Mouse (Mus musculus) ES-E14 (cell line): ENCODE results near the gene Slc10a7. TPM values are rescaled to one million over a fixed set of nuclear protein-coding genes. Genes with fewer than 3 reads are reported as not detected.

Experiments used
- DNase-seq: peaks from one replicate; pipeline ENCODE4 v3.0.0-alpha.2; 2013; ENCODE audit warnings: low read depth, low spot score
- H3K27ac ChIP-seq: 2 replicates; pipeline ENCODE4 v1.5.1; 2012; ENCODE audit warnings: low read depth, mild to moderate bottlenecking, low read length, moderate library complexity, mixed read lengths; ENCODE audit not compliant: poor library complexity, insufficient read depth, severe bottlenecking
- H3K36me3 ChIP-seq: 2 replicates; pipeline ENCODE4 v1.6.1; 2012; ENCODE audit warnings: mild to moderate bottlenecking, low read length, moderate library complexity, mixed read lengths; ENCODE audit not compliant: control insufficient read depth, poor library complexity, insufficient read depth, severe bottlenecking
- H3K4me1 ChIP-seq, 2 experiments: fragments of 150-350 bp in 1 of 2; sonication (generic) in 1 of 2; 2 replicates each; pipeline ENCODE4 v1.6.1; 2012; ENCODE audit warnings: low read length in 2 of 2, mild to moderate bottlenecking in 1 of 2, mixed read lengths in 1 of 2; ENCODE audit not compliant: control insufficient read depth in 2 of 2, insufficient read depth in 2 of 2, poor library complexity in 1 of 2
- H3K4me3 ChIP-seq, 2 experiments: fragments of 150-350 bp in 1 of 2; sonication (generic) in 1 of 2; 2 replicates each; pipeline ENCODE4 v1.5.1; 2012; ENCODE audit warnings: low read length in 2 of 2, low read depth in 1 of 2, mild to moderate bottlenecking in 1 of 2, mixed read lengths in 1 of 2; ENCODE audit not compliant: insufficient read depth in 1 of 2, poor library complexity in 1 of 2, severe bottlenecking in 1 of 2
- H3K9ac ChIP-seq: 2 replicates; pipeline ENCODE4 v1.6.1; 2012; ENCODE audit warnings: low read depth, mild to moderate bottlenecking, low read length, mixed read lengths; ENCODE audit not compliant: poor library complexity, insufficient read depth, severe bottlenecking
- H3K9me3 ChIP-seq: fragments of 150-350 bp; sonication (generic); 2 replicates; pipeline ENCODE4 v1.6.1; 2012; ENCODE audit warnings: low read depth, mild to moderate bottlenecking, low read length; ENCODE audit not compliant: control insufficient read depth, insufficient read depth
- CHD2 ChIP-seq: IDR thresholded peaks from 2 replicates; pipeline ENCODE4 v1.6.1; 2014; ENCODE audit warnings: mild to moderate bottlenecking, low read depth, low read length, inconsistent platforms
- HCFC1 ChIP-seq: IDR thresholded peaks from 2 replicates; pipeline ENCODE4 v1.6.1; 2012; ENCODE audit warnings: low read length, inconsistent platforms, borderline replicate concordance; ENCODE audit not compliant: insufficient read depth
- MAFK ChIP-seq: IDR thresholded peaks from 2 replicates; pipeline ENCODE4 v1.6.1; 2014; ENCODE audit warnings: mild to moderate bottlenecking, low read depth, low read length, inconsistent platforms; ENCODE audit not compliant: insufficient read depth
- ZC3H11A ChIP-seq: IDR thresholded peaks from 2 replicates; pipeline ENCODE4 v1.6.1; 2012; ENCODE audit warnings: low read depth, mild to moderate bottlenecking, inconsistent platforms, low read length, borderline replicate concordance
- ZNF384 ChIP-seq: IDR thresholded peaks from 2 replicates; pipeline ENCODE4 v1.6.1; 2012; ENCODE audit warnings: low read depth, low read length, inconsistent platforms
- in situ Hi-C, 2 experiments: fragments of 600-800 bp; cut with MboI; formaldehyde crosslinking; loops; one replicate each; pipeline ENCODE4 v1.15.1; 2025; ENCODE audit warnings: low sequenced_read_pairs in 2 of 2, inconsistent platforms in 1 of 2; ENCODE audit not compliant: unreplicated experiment in 2 of 2
- total RNA-seq: library from RNA; depleted of rRNA; stranded (reverse); fragments of 300-350 nt; gene quantifications from 2 replicates; pipeline ENCODE4 v1.2.3, GENCODE M21; 2012

Gene Slc10a7
- total RNA-seq, 1 experiment, result 30.5 TPM

GRCm38 (mm10) chr8:78664306-78664940, 155.3 kb downstream of the Slc10a7 start:
- Histone ChIP-seq H3K27ac (no peak overlapping the region), H3K36me3 (no peaks in the 10 kb centered on the region), H3K4me3 (no peak overlapping the region), H3K9ac (no peak overlapping the region), H3K9me3 (no peaks in the 10 kb centered on the region), H3K4me1 (no peaks in the 10 kb centered on the region)
- TF ChIP-seq ZNF384, result no peak
- TF ChIP-seq HCFC1, result no peak
- no peak for TF ChIP-seq MAFK
- no peak for TF ChIP-seq ZC3H11A
- TF ChIP-seq CHD2, result no peak
- in situ Hi-C loops, result no loop called here
- DNase-seq, result no peak

- DNase-seq, result no peak
- Histone ChIP-seq H3K4me1 (no peaks in the 10 kb centered on the region), H3K9ac (no peak overlapping the region), H3K36me3 (no peaks in the 10 kb centered on the region), H3K27ac (no peak overlapping the region), H3K4me3 (no peak overlapping the region), H3K9me3 (no peaks in the 10 kb centered on the region)
- in situ Hi-C loops, result no loop called here
- TF ChIP-seq HCFC1 (no peak), CHD2 (no peak), MAFK (no peak), ZNF384 (no peak), ZC3H11A (no peak)
Measured at GRCm38 (mm10) chr8:78667399-78667798, 158.3 kb downstream of the Slc10a7 start.

GRCm38 (mm10) chr8:78668206-78668605, 159.1 kb downstream of the Slc10a7 start:
- no peak for DNase-seq
- in situ Hi-C loops, result no loop called here
- H3K9me3 ChIP-seq, result no peaks in the 10 kb centered on the region
- H3K4me3 ChIP-seq, result no peak overlapping the region
- H3K36me3 ChIP-seq, result no peaks in the 10 kb centered on the region
- TF ChIP-seq MAFK, result no peak
- TF ChIP-seq ZC3H11A, result no peak
- no peak for TF ChIP-seq ZNF384
- no peak for TF ChIP-seq CHD2
- no peak for TF ChIP-seq HCFC1
- no peaks in the 10 kb centered on the region for H3K4me1 ChIP-seq
- no peak overlapping the region for H3K27ac ChIP-seq
- H3K9ac ChIP-seq, result no peak overlapping the region

- no peaks in the 10 kb centered on the region for H3K9me3 ChIP-seq
- in situ Hi-C loops, result no loop called here
- H3K36me3 ChIP-seq, result no peaks in the 10 kb centered on the region
- TF ChIP-seq CHD2 (no peak), MAFK (no peak), ZNF384 (no peak), ZC3H11A (no peak), HCFC1 (no peak)
- H3K4me3 ChIP-seq, result no peak overlapping the region
- H3K27ac ChIP-seq, result no peak overlapping the region
- H3K4me1 ChIP-seq, result no peaks in the 10 kb centered on the region
- H3K9ac ChIP-seq, result no peak overlapping the region
- no peak for DNase-seq
Measured at GRCm38 (mm10) chr8:78670241-78670640, 161.1 kb downstream of the Slc10a7 start.
